Mouse (Mus musculus) neural tube, embryonic 13.5 days (tissue): ENCODE measurements at regions not wholly inside any gene's neighbourhood (a gene's known extent, or its start where the extent isn't known, plus 50 kb on each side); places are given as distances from the start of the nearest gene placed in this dataset.
A peak's percentile ranks its signal among the peaks of the same experiment; 100 is the strongest.

Experiments used
- ATAC-seq: fragments of 200-750 bp; cut with Nextera tagmentation; 2 replicates; pipeline ENCODE4 v1.8.0; 2017; ENCODE audit warnings: low read depth, mild to moderate bottlenecking, moderate TSS enrichment, moderate library complexity
- H3K27ac ChIP-seq: fragments of 300-500 bp; sonication (generic); replicated peaks from 2 replicates; pipeline ENCODE4 v1.5.1; 2015; ENCODE audit warnings: moderate library complexity, mild to moderate bottlenecking, inconsistent platforms
- H3K27me3 ChIP-seq: fragments of 300-500 bp; sonication (generic); 2 replicates; pipeline ENCODE4 v1.6.1; 2015; ENCODE audit warnings: mild to moderate bottlenecking, inconsistent platforms
- H3K36me3 ChIP-seq: fragments of 300-500 bp; sonication (generic); 2 replicates; pipeline ENCODE4 v1.6.1; 2015; ENCODE audit warnings: mild to moderate bottlenecking, inconsistent platforms
- H3K4me1 ChIP-seq: fragments of 300-500 bp; sonication (generic); replicated peaks from 2 replicates; pipeline ENCODE4 v1.6.1; 2015; ENCODE audit warnings: inconsistent platforms
- H3K4me2 ChIP-seq: fragments of 300-500 bp; sonication (generic); 2 replicates; pipeline ENCODE4 v1.6.1; 2015; ENCODE audit warnings: inconsistent platforms, mild to moderate bottlenecking, moderate library complexity
- H3K4me3 ChIP-seq: fragments of 300-500 bp; sonication (generic); 2 replicates; pipeline ENCODE4 v1.5.1; 2015; ENCODE audit warnings: mild to moderate bottlenecking, inconsistent platforms
- H3K9ac ChIP-seq: fragments of 300-500 bp; sonication (generic); 2 replicates; pipeline ENCODE4 v1.6.1; 2015; ENCODE audit warnings: moderate library complexity, mild to moderate bottlenecking, inconsistent platforms
- H3K9me3 ChIP-seq: fragments of 300-500 bp; sonication (generic); 2 replicates; pipeline ENCODE4 v1.6.1; 2016; ENCODE audit warnings: inconsistent platforms
- WGBS: fragments of 180-500 bp; shearing (Covaris S2); methylation state at CpG from one replicate; pipeline ENCODE4 v1.1.7; 2015; 5-methylcytosine and 5-hydroxymethylcytosine counted together

DNA sequence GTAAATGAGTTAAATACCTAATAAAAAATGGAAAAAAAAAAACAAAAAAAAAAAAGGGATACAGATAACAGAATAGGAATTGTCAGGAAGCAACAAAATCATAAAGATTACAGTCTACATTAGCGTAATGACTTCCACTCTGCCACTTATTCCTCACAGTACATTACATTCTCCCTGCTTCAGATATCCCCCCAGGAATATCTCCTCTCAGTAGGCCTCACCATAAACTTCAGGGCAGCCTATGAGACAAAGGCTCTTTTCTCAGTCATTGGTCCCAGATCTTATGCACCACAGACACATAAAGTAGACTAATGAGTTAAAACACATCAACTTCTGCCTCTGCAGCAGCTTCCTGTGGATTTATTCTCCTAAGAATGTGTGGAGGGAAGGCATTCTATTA lies 1680.2 kb downstream of the Kcnt2 start:
- WGBS = 46% methylated on average over 1 of the region's 1 CpGs
- Histone ChIP-seq H3K36me3 (no peaks in the 10 kb centered on the region), H3K4me2 (no peak overlapping the region), H3K9ac (no peak overlapping the region), H3K4me3 (no peak overlapping the region), H3K9me3 (no peaks in the 10 kb centered on the region), H3K4me1 (no peaks in the 10 kb centered on the region), H3K27me3 (no peaks in the 10 kb centered on the region), H3K27ac (no peak overlapping the region)
- peak; percentile 94 for ATAC-seq

DNA sequence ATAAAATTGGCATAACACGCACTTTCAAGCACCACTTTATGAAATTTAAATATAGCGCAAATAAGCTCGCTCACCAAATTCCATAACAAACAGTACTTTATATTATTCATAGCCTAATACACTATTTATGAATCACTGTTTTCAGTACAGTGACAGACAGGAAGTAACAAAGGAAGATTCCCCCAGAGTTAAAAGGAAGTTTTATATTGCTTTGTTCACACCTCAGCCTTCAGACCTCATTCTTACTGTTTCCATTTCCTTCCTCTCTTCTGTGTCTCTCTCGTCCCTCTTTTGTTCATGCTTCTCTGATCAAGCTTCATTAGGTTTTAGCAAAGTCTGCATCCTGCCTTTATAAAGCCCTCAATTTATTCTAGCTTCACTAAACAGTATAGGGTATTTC lies 1680.8 kb downstream of the Kcnt2 start:
- Histone ChIP-seq H3K27ac (no peak overlapping the region; the same call in 1 of the 2 replicates), H3K36me3 (no peaks in the 10 kb centered on the region), H3K9ac (no peak overlapping the region), H3K9me3 (no peaks in the 10 kb centered on the region), H3K4me3 (no peak overlapping the region), H3K4me2 (no peak overlapping the region), H3K4me1 (no peaks in the 10 kb centered on the region), H3K27me3 (no peaks in the 10 kb centered on the region)
- peak; percentile 50 for ATAC-seq
- 66% methylated on average over 4 of the region's 4 CpGs for WGBS

- ATAC-seq = no peak
- 87% methylated on average over 1 of the region's 1 CpGs for WGBS
- H3K9me3 ChIP-seq = no peaks in the 10 kb centered on the region
- no peak overlapping the region for H3K4me3 ChIP-seq
- H3K4me1 ChIP-seq = no peaks in the 10 kb centered on the region
- H3K27me3 ChIP-seq = no peaks in the 10 kb centered on the region
- H3K36me3 ChIP-seq = no peaks in the 10 kb centered on the region
- H3K27ac ChIP-seq = no peak overlapping the region
- no peak overlapping the region for H3K9ac ChIP-seq
- no peak overlapping the region for H3K4me2 ChIP-seq
Measured at GRCm38 (mm10) chr1:141948055-141948454, 1692.4 kb upstream of the B3galt2 start.

- H3K27ac ChIP-seq = no peak overlapping the region
- H3K4me3 ChIP-seq = no peak overlapping the region
- no peaks in the 10 kb centered on the region for H3K36me3 ChIP-seq
- H3K4me1 ChIP-seq = no peaks in the 10 kb centered on the region
- peak; percentile 69 for ATAC-seq
- no peak overlapping the region for H3K4me2 ChIP-seq
- 62% methylated on average over 2 of the region's 2 CpGs for whole genome bisulfite sequencing
- no peaks in the 10 kb centered on the region for H3K27me3 ChIP-seq
- no peaks in the 10 kb centered on the region for H3K9me3 ChIP-seq
- no peak overlapping the region for H3K9ac ChIP-seq
Measured at GRCm38 (mm10) chr1:141954323-141954867, 1686.1 kb upstream of the B3galt2 start.

DNA sequence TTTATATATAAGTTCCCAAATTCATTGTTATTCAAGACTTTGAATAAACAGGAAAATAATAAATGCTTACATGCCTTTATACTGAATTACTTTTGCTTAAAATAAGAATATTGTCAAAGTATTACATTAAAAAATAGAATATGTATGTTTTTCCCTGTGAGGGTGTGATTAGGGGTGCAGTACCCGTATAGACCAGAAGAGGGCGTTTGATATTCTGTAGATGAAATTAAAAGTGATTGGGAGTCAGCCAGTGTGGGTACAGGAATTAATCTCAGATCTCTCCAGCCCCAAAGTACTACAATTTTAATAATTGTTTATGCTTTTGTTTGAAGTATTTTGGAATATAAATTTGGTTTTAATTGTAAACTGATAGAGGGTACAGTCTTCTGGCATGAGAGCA lies 1678.7 kb upstream of the B3galt2 start:
- Histone ChIP-seq H3K4me1 (no peaks in the 10 kb centered on the region), H3K4me2 (no peak overlapping the region), H3K27me3 (no peaks in the 10 kb centered on the region), H3K4me3 (no peak overlapping the region), H3K36me3 (no peaks in the 10 kb centered on the region), H3K27ac (no peak overlapping the region), H3K9ac (no peak overlapping the region), H3K9me3 (no peaks in the 10 kb centered on the region)
- WGBS = 1% methylated on average over 2 of the region's 2 CpGs
- no peak for ATAC-seq

DNA sequence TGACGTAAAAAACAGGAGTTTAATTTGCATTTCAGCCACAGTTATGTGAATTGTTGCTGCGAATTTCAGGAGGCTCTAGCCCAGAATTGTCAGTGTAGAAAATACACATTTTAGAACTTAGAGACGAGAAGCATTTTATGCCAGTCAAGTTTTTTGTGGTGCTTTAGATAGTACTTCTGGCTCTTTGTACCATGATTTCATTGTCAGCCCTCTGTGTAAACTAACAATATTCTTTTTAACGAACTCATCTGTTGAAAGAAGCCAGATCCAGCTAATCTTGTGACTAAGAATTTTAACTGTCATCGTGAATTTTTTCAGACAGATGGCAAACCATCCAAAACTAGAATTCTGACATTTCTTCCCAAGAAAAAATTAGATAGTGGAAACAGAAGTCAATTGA lies 1672.3 kb upstream of the B3galt2 start:
- Histone ChIP-seq H3K27me3 (no peaks in the 10 kb centered on the region), H3K4me1 (no peaks in the 10 kb centered on the region), H3K27ac (no peak overlapping the region), H3K9me3 (no peaks in the 10 kb centered on the region), H3K36me3 (no peaks in the 10 kb centered on the region), H3K4me2 (no peak overlapping the region), H3K9ac (no peak overlapping the region), H3K4me3 (no peak overlapping the region)
- ATAC-seq = no peak
- 83% methylated on average over 5 of the region's 5 CpGs for WGBS

- Histone ChIP-seq H3K4me3 (no peak overlapping the region), H3K27me3 (no peaks in the 10 kb centered on the region), H3K36me3 (no peaks in the 10 kb centered on the region), H3K4me2 (no peak overlapping the region), H3K4me1 (no peaks in the 10 kb centered on the region), H3K27ac (no peak overlapping the region), H3K9me3 (no peaks in the 10 kb centered on the region), H3K9ac (no peak overlapping the region)
- ATAC-seq = no peak
Measured at GRCm38 (mm10) chr1:141974329-141974728, 1666.1 kb upstream of the B3galt2 start.

GRCm38 (mm10) chr1:141999769-142000168 lies 1640.7 kb upstream of the B3galt2 start:
- ATAC-seq = no peak
- Histone ChIP-seq H3K9me3 (no peaks in the 10 kb centered on the region), H3K27me3 (no peaks in the 10 kb centered on the region), H3K9ac (no peak overlapping the region), H3K4me2 (no peak overlapping the region), H3K4me3 (no peak overlapping the region), H3K36me3 (no peaks in the 10 kb centered on the region), H3K27ac (no peak overlapping the region), H3K4me1 (no peaks in the 10 kb centered on the region)

- H3K27me3 ChIP-seq = no peaks in the 10 kb centered on the region
- no peak overlapping the region for H3K9ac ChIP-seq
- 37% methylated on average over 4 of the region's 4 CpGs for WGBS
- H3K4me3 ChIP-seq = no peak overlapping the region
- no peak overlapping the region for H3K4me2 ChIP-seq
- no peaks in the 10 kb centered on the region for H3K4me1 ChIP-seq
- no peaks in the 10 kb centered on the region for H3K36me3 ChIP-seq
- no peaks in the 10 kb centered on the region for H3K9me3 ChIP-seq
- peak; percentile 75 for ATAC-seq
- H3K27ac ChIP-seq = 0 out of 2 replicates have a peak overlapping the region, but pooled peaks have one; percentile 23
Measured at GRCm38 (mm10) chr1:142000335-142000734, 1640.1 kb upstream of the B3galt2 start.

DNA sequence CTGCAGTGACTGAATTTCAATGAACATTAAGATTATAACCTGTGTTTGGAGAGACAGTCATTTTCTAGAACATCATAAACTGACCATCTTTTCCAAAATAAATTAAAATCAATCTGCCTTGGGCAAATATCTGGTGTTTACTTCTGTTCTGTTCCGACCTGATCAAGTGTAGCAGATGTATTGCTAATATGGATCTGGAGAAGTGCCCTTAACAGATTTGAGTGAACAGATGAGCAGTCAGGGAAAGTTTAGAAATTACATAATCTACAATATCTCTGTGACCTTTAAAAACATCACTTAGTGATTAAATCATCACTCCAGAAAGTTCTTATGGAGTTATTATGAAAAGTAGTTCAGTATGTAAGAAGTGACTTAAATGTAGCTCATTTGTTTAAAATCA lies 1634.1 kb upstream of the B3galt2 start:
- no peaks in the 10 kb centered on the region for H3K9me3 ChIP-seq
- H3K27me3 ChIP-seq = no peaks in the 10 kb centered on the region
- no peak for ATAC-seq
- WGBS = 83% methylated on average over 1 of the region's 1 CpGs
- no peak overlapping the region for H3K27ac ChIP-seq
- no peak overlapping the region for H3K4me3 ChIP-seq
- no peak overlapping the region for H3K4me2 ChIP-seq
- no peaks in the 10 kb centered on the region for H3K4me1 ChIP-seq
- H3K9ac ChIP-seq = no peak overlapping the region
- no peaks in the 10 kb centered on the region for H3K36me3 ChIP-seq

GRCm38 (mm10) chr1:142042751-142043150 lies 1597.7 kb upstream of the B3galt2 start:
- Histone ChIP-seq H3K9ac (no peak overlapping the region), H3K4me3 (no peak overlapping the region), H3K4me1 (no peaks in the 10 kb centered on the region), H3K36me3 (no peaks in the 10 kb centered on the region), H3K4me2 (no peak overlapping the region), H3K27me3 (no peaks in the 10 kb centered on the region), H3K27ac (no peak overlapping the region), H3K9me3 (no peaks in the 10 kb centered on the region)
- ATAC-seq = no peak
- 87% methylated on average over 2 of the region's 2 CpGs for WGBS

DNA sequence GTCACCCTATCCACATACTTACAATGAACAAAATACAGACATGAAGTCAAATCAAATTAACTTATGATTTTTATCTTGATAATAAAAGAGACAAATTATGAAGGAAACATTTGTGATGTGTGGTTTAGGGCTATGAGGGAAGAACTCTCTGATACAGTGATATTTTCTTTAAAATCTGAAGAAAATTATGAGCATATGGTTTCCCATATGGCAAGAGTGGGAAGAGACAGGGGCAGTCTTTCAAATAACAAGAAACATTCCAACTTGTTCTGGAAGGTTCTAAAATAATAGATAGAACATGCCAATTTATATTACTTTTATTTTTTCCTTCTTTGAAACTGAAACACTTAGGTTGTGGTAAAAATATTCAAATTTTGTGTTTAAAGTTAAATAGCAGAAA lies 1585.3 kb upstream of the B3galt2 start:
- no peaks in the 10 kb centered on the region for H3K27me3 ChIP-seq
- H3K9ac ChIP-seq = no peak overlapping the region
- no peak overlapping the region for H3K27ac ChIP-seq
- H3K4me1 ChIP-seq = no peaks in the 10 kb centered on the region
- no peaks in the 10 kb centered on the region for H3K9me3 ChIP-seq
- H3K36me3 ChIP-seq = no peaks in the 10 kb centered on the region
- no peak overlapping the region for H3K4me3 ChIP-seq
- H3K4me2 ChIP-seq = no peak overlapping the region
- ATAC-seq = no peak
